Mouse (Mus musculus): ENCODE results near the gene 2810459M11Rik. TPM values are rescaled to one million over a fixed set of nuclear protein-coding genes. Genes with fewer than 3 reads are reported as not detected.
A peak's percentile ranks its signal among the peaks of the same experiment; 100 is the strongest.
"Not testable (repeated sequence)": the region's sequence is repeated elsewhere in the genome, so short reads cannot be mapped to it uniquely, and the experiment has no call there.

2810459M11Rik gene
- polyA plus RNA-seq (2015; fragmentation: Nextera tagmentation; extraction: Ambion mirVana): 8.6 and 9.7 TPM in 2 replicates

- peaks cover 50% of the 10 kb centered on the region for H3K27me3 ChIP-seq (replicated peaks)
- H3K36me3 ChIP-seq (replicated peaks): no peaks in the 10 kb centered on the region
- H3K4me2 ChIP-seq: peak within 1 kb of the TSS; percentile 89
- H3K9me3 ChIP-seq: 0 out of 2 replicates have a peak, but pooled peaks cover 5% of the 10 kb centered on the region
- peak within 1 kb of the TSS; percentile 62 for H3K4me3 ChIP-seq
- H3K9ac ChIP-seq: peak within 1 kb of the TSS; percentile 49
- WGBS: under 1% methylated on average over 110 of the region's 110 CpGs
- peak within 1 kb of the TSS; percentile 19 for H3K27ac ChIP-seq
- peak; percentile 85 for ATAC-seq (replicated peaks)
- peaks cover 13% of the 10 kb centered on the region for H3K4me1 ChIP-seq
These were observed at the start of gene 2810459M11Rik for GRCm38 (mm10) chr1:86045848-86046805. Gene 2810459M11Rik (plus strand): TSS chr1:86045863.

- Histone ChIP-seq H3K27ac (no peak overlapping the region), H3K9ac (no peak overlapping the region), H3K9me3 (no peaks in the 10 kb centered on the region), H3K4me3 (no peak overlapping the region), H3K27me3 (replicated peaks) (no peaks in the 10 kb centered on the region), H3K36me3 (replicated peaks) (no peaks in the 10 kb centered on the region), H3K4me1 (no peaks in the 10 kb centered on the region), H3K4me2 (no peak overlapping the region)
- WGBS: 93% methylated on average over 1 of the region's 1 CpGs
- ATAC-seq (replicated peaks): no peak
These were observed 48.4 kb upstream of the 2810459M11Rik start for GRCm38 (mm10) chr1:85997221-85997620.

- Histone ChIP-seq H3K27ac (no peak overlapping the region), H3K4me2 (no peak overlapping the region), H3K36me3 (replicated peaks) (no peaks in the 10 kb centered on the region), H3K9ac (no peak overlapping the region), H3K4me1 (no peaks in the 10 kb centered on the region), H3K4me3 (no peak overlapping the region), H3K9me3 (no peaks in the 10 kb centered on the region), H3K27me3 (replicated peaks) (no peaks in the 10 kb centered on the region)
- ATAC-seq (replicated peaks): no peak
- WGBS: 89% methylated on average over 4 of the region's 4 CpGs
These were observed 47.7 kb upstream of the 2810459M11Rik start for GRCm38 (mm10) chr1:85998012-85998411.

GRCm38 (mm10) chr1:85999853-86000570 lies 45.7 kb upstream of the 2810459M11Rik start:
- Histone ChIP-seq H3K9ac (no peak overlapping the region), H3K4me1 (no peaks in the 10 kb centered on the region), H3K27ac (no peak overlapping the region), H3K27me3 (replicated peaks) (no peaks in the 10 kb centered on the region), H3K4me3 (no peak overlapping the region), H3K36me3 (replicated peaks) (no peaks in the 10 kb centered on the region), H3K9me3 (no peaks in the 10 kb centered on the region), H3K4me2 (no peak overlapping the region)
- whole genome bisulfite sequencing: 85% methylated on average over 18 of the region's 18 CpGs
- no peak for ATAC-seq (replicated peaks)

- Histone ChIP-seq H3K9ac (no peak overlapping the region), H3K4me2 (no peak overlapping the region), H3K27me3 (replicated peaks) (no peaks in the 10 kb centered on the region), H3K27ac (no peak overlapping the region), H3K4me3 (no peak overlapping the region), H3K36me3 (replicated peaks) (no peaks in the 10 kb centered on the region), H3K9me3 (no peaks in the 10 kb centered on the region), H3K4me1 (no peaks in the 10 kb centered on the region)
- WGBS: 92% methylated on average over 10 of the region's 10 CpGs
- ATAC-seq (replicated peaks): no peak
These were observed 40.1 kb upstream of the 2810459M11Rik start for GRCm38 (mm10) chr1:86005540-86005939.

- Histone ChIP-seq H3K4me2 (no peak overlapping the region), H3K36me3 (replicated peaks) (no peaks in the 10 kb centered on the region), H3K4me3 (no peak overlapping the region), H3K9me3 (no peaks in the 10 kb centered on the region), H3K9ac (no peak overlapping the region), H3K4me1 (no peaks in the 10 kb centered on the region), H3K27ac (no peak overlapping the region), H3K27me3 (replicated peaks) (no peaks in the 10 kb centered on the region)
- whole genome bisulfite sequencing: 92% methylated on average over 6 of the region's 6 CpGs
- no peak for ATAC-seq (replicated peaks)
These were observed 39.6 kb upstream of the 2810459M11Rik start for GRCm38 (mm10) chr1:86006040-86006439.

- H3K27ac ChIP-seq: no peak overlapping the region
- H3K4me2 ChIP-seq: no peak overlapping the region
- ATAC-seq (replicated peaks): peak; percentile 78
- H3K36me3 ChIP-seq (replicated peaks): no peaks in the 10 kb centered on the region
- 1% methylated on average over 7 of the region's 7 CpGs for WGBS
- no peak overlapping the region for H3K9ac ChIP-seq
- no peak overlapping the region for H3K4me3 ChIP-seq
- H3K27me3 ChIP-seq (replicated peaks): no peaks in the 10 kb centered on the region
- no peaks in the 10 kb centered on the region for H3K4me1 ChIP-seq
- no peaks in the 10 kb centered on the region for H3K9me3 ChIP-seq
These were observed 37.9 kb upstream of the 2810459M11Rik start for GRCm38 (mm10) chr1:86007778-86008177.

GRCm38 (mm10) chr1:86015758-86016157 lies 29.9 kb upstream of the 2810459M11Rik start:
- peaks cover 14% of the 10 kb centered on the region for H3K27me3 ChIP-seq (replicated peaks)
- not testable (repeated sequence) for H3K27ac ChIP-seq; H3K9ac ChIP-seq; H3K9me3 ChIP-seq; H3K4me2 ChIP-seq; ATAC-seq (replicated peaks); H3K36me3 ChIP-seq (replicated peaks); H3K4me3 ChIP-seq
- WGBS: 96% methylated on average over 9 of the region's 9 CpGs
- H3K4me1 ChIP-seq: peaks cover 13% of the 10 kb centered on the region

GRCm38 (mm10) chr1:86016516-86016915 lies 29.1 kb upstream of the 2810459M11Rik start, which contains the start of gene Spata3:
Gene Spata3 (plus strand): TSS chr1:86016816.
- WGBS: 90% methylated on average over 8 of the region's 8 CpGs
- Histone ChIP-seq H3K9ac (no peak within 1 kb of the TSS), H3K4me1 (peaks cover 13% of the 10 kb centered on the region), H3K4me3 (no peak within 1 kb of the TSS), H3K4me2 (no peak within 1 kb of the TSS), H3K9me3 (no peaks in the 10 kb centered on the region), H3K27me3 (replicated peaks) (peaks cover 14% of the 10 kb centered on the region), H3K27ac (no peak within 1 kb of the TSS), H3K36me3 (replicated peaks) (no peaks in the 10 kb centered on the region)
- no peak for ATAC-seq (replicated peaks)

GRCm38 (mm10) chr1:86018235-86019055 lies 27.2 kb upstream of the 2810459M11Rik start:
- Histone ChIP-seq H3K4me2 (peak overlapping the region; percentile 96), H3K9ac (peak overlapping the region; percentile 73), H3K4me3 (peak overlapping the region; percentile 58), H3K27me3 (replicated peaks) (peaks cover 14% of the 10 kb centered on the region), H3K9me3 (no peaks in the 10 kb centered on the region), H3K27ac (peak overlapping the region; percentile 67), H3K36me3 (replicated peaks) (no peaks in the 10 kb centered on the region), H3K4me1 (peaks cover 13% of the 10 kb centered on the region)
- WGBS: 3% methylated on average over 60 of the region's 60 CpGs
- peak; percentile 90 for ATAC-seq (replicated peaks)

- Histone ChIP-seq H3K9ac (no peak overlapping the region), H3K27me3 (replicated peaks) (peaks cover 14% of the 10 kb centered on the region), H3K4me1 (peaks cover 13% of the 10 kb centered on the region), H3K9me3 (no peaks in the 10 kb centered on the region), H3K4me3 (no peak overlapping the region), H3K27ac (no peak overlapping the region), H3K36me3 (replicated peaks) (no peaks in the 10 kb centered on the region), H3K4me2 (no peak overlapping the region)
- no peak for ATAC-seq (replicated peaks)
- 69% methylated on average over 11 of the region's 11 CpGs for WGBS
These were observed 24.2 kb upstream of the 2810459M11Rik start for GRCm38 (mm10) chr1:86021365-86021989.
